Mouse (Mus musculus) heart, embryonic 12.5 days (tissue): ENCODE results near the gene B3gnt4. TPM values are rescaled to one million over a fixed set of nuclear protein-coding genes. Genes with fewer than 3 reads are reported as not detected.

Source experiments
- ATAC-seq: fragments of 200-750 bp; cut with Nextera tagmentation; 2 replicates; pipeline ENCODE4 v1.8.0; 2017; ENCODE audit warnings: moderate TSS enrichment, moderate library complexity; ENCODE audit not compliant: insufficient number of reproducible peaks, low FRiP score
- H3K27ac ChIP-seq: fragments of 300-500 bp; sonication (generic); 2 replicates; pipeline ENCODE4 v1.5.1; 2016; ENCODE audit warnings: mild to moderate bottlenecking, moderate library complexity; ENCODE audit not compliant: poor library complexity, severe bottlenecking
- H3K27me3 ChIP-seq: fragments of 300-500 bp; sonication (generic); replicated peaks from 2 replicates; pipeline ENCODE4 v1.6.1; 2016; ENCODE audit warnings: mild to moderate bottlenecking, moderate library complexity
- H3K36me3 ChIP-seq: fragments of 300-500 bp; sonication (generic); 2 replicates; pipeline ENCODE4 v1.6.1; 2016; ENCODE audit warnings: mild to moderate bottlenecking, moderate library complexity
- H3K4me1 ChIP-seq: fragments of 300-500 bp; sonication (generic); replicated peaks from 2 replicates; pipeline ENCODE4 v1.6.1; 2016; ENCODE audit warnings: mild to moderate bottlenecking
- H3K4me2 ChIP-seq: fragments of 300-500 bp; sonication (generic); 2 replicates; pipeline ENCODE4 v1.6.1; 2016; ENCODE audit warnings: mild to moderate bottlenecking, moderate library complexity
- H3K4me3 ChIP-seq: fragments of 300-500 bp; sonication (generic); 2 replicates; pipeline ENCODE4 v1.5.1; 2016; ENCODE audit warnings: mild to moderate bottlenecking
- H3K9ac ChIP-seq: fragments of 300-500 bp; sonication (generic); 2 replicates; pipeline ENCODE4 v1.6.1; 2016; ENCODE audit warnings: mild to moderate bottlenecking, moderate library complexity
- H3K9me3 ChIP-seq: fragments of 300-500 bp; sonication (generic); replicated peaks from 2 replicates; pipeline ENCODE4 v1.6.1; 2016; ENCODE audit warnings: mild to moderate bottlenecking, moderate library complexity
- WGBS: fragments of 180-500 bp; shearing (Covaris S2); methylation state at CpG from one replicate; pipeline ENCODE4 v1.1.7; 2016; 5-methylcytosine and 5-hydroxymethylcytosine counted together
- polyA plus RNA-seq: library from polyadenylated mRNA; unstranded; fragments of >200 nt; fragmentation: Nextera tagmentation; extraction: Ambion mirVana; gene quantifications from 2 replicates; pipeline ENCODE4 v1.2.1, GENCODE M21; 2016

B3gnt4 gene
- 0.18 and 0.27 TPM in 2 replicates for polyA plus RNA-seq

DNA sequence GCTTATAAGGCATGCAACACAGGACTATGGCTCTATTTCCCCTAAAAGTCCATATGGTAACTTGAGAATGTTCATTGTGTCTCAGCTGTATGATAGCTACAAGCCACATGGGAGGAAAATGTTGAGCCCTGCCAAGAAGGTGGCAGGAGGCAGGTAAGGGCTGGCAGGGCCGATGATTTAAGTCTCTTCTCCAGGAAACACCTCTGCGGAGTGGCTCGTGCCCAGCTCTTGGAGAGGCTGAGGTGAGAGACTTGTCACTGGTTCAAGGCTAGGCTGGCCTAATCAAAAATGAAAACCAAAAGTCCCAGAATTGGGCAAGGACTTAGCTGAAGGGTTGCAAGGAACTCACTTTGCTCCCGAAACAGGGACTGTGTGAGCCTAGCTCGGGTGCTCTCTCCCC is at the start of gene B3gnt4:
TSS of gene B3gnt4 (plus strand) at position 301 of the 400 bp plus-strand sequence.
- H3K36me3 ChIP-seq, result peaks cover 34% of the 10 kb centered on the region
- H3K9ac ChIP-seq, result no peak within 1 kb of the TSS
- H3K27me3 ChIP-seq, result peaks cover 51% of the 10 kb centered on the region
- ATAC-seq, result no peak
- 84% methylated on average over 5 of the region's 5 CpGs for WGBS
- H3K4me1 ChIP-seq, result peaks cover 13% of the 10 kb centered on the region; the same call in 1 of the 2 replicates
- H3K4me2 ChIP-seq, result no peak within 1 kb of the TSS
- no peak within 1 kb of the TSS for H3K27ac ChIP-seq
- no peaks in the 10 kb centered on the region for H3K9me3 ChIP-seq
- no peak within 1 kb of the TSS for H3K4me3 ChIP-seq

DNA sequence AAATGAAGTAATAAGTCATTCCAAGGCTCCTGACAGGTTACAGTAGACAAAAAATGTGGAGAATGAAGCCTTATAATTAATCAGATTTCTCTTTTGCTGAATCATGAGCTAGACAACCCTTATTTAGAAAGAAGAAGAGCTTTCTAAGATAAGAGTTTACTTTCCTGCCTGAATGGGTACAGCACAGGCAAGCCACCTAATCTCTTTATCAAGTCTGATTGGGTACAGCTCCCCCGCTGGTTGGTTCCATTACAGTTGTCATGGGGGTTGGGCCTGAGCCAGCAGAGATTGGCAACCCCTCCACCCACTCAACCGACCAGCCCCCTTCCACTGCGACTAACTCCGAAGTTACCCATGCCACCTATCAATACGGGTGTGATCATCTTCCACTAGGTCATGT is 48.8 kb upstream of the B3gnt4 start:
- Histone ChIP-seq H3K36me3 (peaks cover 18% of the 10 kb centered on the region; the same call in 1 of the 2 replicates), H3K9me3 (no peaks in the 10 kb centered on the region), H3K27ac (no peak overlapping the region), H3K9ac (no peak overlapping the region), H3K4me1 (no peaks in the 10 kb centered on the region), H3K27me3 (no peaks in the 10 kb centered on the region), H3K4me3 (no peak overlapping the region), H3K4me2 (no peak overlapping the region)
- 32% methylated on average over 5 of the region's 5 CpGs for WGBS
- no peak for ATAC-seq

GRCm38 (mm10) chr5:123464638-123465037 is 45.6 kb upstream of the B3gnt4 start:
- 81% methylated on average over 1 of the region's 1 CpGs for WGBS

DNA sequence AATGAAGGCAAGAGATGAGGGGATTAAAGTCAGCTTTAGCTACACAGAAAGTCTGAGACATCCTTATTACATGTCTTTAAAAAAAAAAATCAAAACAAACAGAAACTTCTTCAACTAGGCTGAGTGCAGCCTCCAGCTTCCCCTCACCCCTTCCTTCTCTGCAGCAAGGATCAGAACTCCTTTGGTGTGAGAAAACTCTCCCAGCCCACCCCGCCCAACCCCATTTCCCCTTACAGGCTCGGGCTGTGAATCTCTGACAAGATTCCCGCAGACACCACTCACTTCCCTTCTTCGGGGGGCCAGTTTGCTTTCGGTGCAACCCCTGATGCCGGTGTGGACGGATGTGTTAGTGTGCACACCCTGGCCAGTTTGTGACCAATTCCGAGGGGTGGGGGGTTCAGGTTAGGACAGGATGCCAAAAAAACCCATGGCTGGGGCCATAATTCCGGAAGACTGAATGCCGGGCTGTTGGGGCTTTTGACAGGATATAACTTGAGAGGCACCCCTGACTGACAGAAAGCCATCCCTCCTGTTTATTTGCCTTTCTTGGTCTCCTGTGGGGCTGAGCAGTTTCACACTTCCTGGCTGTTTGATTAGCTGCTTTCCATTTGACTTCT is 39.4 kb upstream of the B3gnt4 start:
- Histone ChIP-seq H3K9me3 (no peaks in the 10 kb centered on the region), H3K4me1 (peaks cover 16% of the 10 kb centered on the region), H3K36me3 (no peaks in the 10 kb centered on the region), H3K27me3 (no peaks in the 10 kb centered on the region), H3K27ac (no peak overlapping the region), H3K4me3 (peak overlapping the region; percentile 34), H3K4me2 (peak overlapping the region; percentile 64), H3K9ac (peak overlapping the region; percentile 58; the same call in 1 of the 2 replicates)
- ATAC-seq, result no peak; the same call in 1 of the 2 replicates
- 12% methylated on average over 10 of the region's 10 CpGs for WGBS

More at GRCm38 (mm10) chr5:123464638-123465037, 45.6 kb upstream of the B3gnt4 start:
- H3K4me2 ChIP-seq, result no peak overlapping the region
- H3K4me3 ChIP-seq, result no peak overlapping the region
- no peak overlapping the region for H3K27ac ChIP-seq
- H3K4me1 ChIP-seq, result no peaks in the 10 kb centered on the region
- no peaks in the 10 kb centered on the region for H3K27me3 ChIP-seq
- H3K9me3 ChIP-seq, result no peaks in the 10 kb centered on the region
- H3K9ac ChIP-seq, result no peak overlapping the region
- ATAC-seq, result no peak
- H3K36me3 ChIP-seq, result no peaks in the 10 kb centered on the region

GRCm38 (mm10) chr5:123473817-123474216 is 36.4 kb upstream of the B3gnt4 start:
- Histone ChIP-seq H3K9me3 (no peaks in the 10 kb centered on the region), H3K4me2 (no peak overlapping the region), H3K36me3 (no peaks in the 10 kb centered on the region), H3K27ac (no peak overlapping the region), H3K4me1 (peaks cover 16% of the 10 kb centered on the region), H3K9ac (no peak overlapping the region), H3K27me3 (no peaks in the 10 kb centered on the region), H3K4me3 (no peak overlapping the region)
- 76% methylated on average over 5 of the region's 5 CpGs for WGBS
- no peak for ATAC-seq

DNA sequence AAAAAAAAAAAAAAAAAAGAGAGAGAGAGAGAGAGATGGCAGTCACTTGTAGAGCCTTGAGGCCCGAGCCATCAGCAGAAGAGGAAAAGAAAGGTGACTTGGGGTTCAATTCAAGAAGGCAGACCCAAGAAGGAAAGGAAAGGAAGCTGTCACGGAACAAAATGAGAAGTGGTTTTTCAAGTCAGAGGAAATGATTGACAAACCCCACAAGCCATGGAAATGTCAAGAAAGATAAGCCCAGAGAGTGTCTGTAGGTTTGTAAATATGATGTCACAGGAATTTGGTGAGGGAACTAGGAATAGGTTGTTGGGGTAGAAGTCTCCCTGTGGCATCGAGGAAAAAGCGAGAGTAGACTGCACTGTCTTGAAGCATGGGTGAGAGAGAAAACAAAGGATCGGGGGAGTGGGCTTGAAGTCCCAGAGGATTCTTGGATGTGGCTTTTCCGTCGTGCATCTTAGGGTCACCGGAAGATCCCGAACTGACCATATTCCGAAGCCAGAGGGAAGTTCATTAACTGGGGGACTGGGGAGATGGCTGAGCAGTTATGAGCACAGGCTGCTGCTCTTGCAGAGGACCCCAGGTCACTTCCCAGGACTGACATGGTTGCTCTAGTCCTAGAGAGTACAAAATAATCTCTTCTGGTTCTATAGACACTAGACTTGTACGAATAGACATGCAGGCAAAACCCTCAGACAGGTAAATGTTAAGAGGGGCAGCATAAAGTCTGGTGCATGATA is 22.4 kb upstream of the B3gnt4 start:
- no peaks in the 10 kb centered on the region for H3K9me3 ChIP-seq
- no peak overlapping the region for H3K4me3 ChIP-seq
- no peak overlapping the region for H3K4me2 ChIP-seq
- 78% methylated on average over 11 of the region's 11 CpGs for WGBS
- H3K36me3 ChIP-seq, result no peaks in the 10 kb centered on the region
- H3K9ac ChIP-seq, result no peak overlapping the region
- ATAC-seq, result no peak
- H3K27me3 ChIP-seq, result peaks cover 6% of the 10 kb centered on the region; the same call in 1 of the 2 replicates
- H3K27ac ChIP-seq, result no peak overlapping the region
- peaks cover 11% of the 10 kb centered on the region for H3K4me1 ChIP-seq

DNA sequence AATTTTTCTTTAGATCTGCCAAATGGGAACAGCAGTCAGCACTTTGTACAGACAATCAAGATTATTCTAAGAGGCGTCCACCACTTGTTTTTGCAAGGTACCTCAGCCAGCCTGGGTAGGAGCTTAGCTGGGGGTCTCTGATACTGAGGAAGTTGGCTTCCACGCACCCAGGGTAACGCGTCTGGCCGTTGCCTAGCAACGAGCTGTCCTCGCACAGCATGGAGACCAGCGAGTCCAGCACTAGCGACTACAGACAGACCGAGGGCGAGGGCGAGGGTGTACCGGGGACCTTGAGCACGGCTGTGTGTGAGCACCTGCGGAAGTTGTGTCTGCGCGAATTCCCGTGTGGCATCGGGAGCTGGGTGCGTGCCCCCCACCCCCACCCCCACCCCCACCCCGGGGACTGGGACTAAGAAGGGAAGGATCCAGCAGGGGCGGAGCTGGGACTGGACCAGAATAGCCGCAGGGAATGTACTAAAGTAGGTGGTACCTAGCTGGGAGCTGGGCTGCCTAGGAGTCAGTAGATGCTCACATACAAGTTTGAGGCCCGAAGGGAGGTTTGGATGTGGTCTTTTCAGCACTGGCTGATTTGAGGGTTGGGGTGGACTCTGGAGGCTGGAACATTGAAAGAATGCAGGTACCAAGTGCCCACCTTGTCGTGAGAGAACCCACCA is 21.0 kb upstream of the B3gnt4 start, which contains the start of the genes Lrrc43 and Il31:
TSS of gene Lrrc43 (plus strand) at position 194 of the 674 bp plus-strand sequence.
TSS of gene Il31 (minus strand) at position 378 of the 674 bp plus-strand sequence.
- H3K36me3 ChIP-seq, result no peaks in the 10 kb centered on the region
- no peak within 1 kb of the TSS for H3K27ac ChIP-seq
- peaks cover 11% of the 10 kb centered on the region for H3K4me1 ChIP-seq
- H3K9me3 ChIP-seq, result no peaks in the 10 kb centered on the region
- WGBS, result 8% methylated on average over 25 of the region's 25 CpGs
- H3K4me3 ChIP-seq, result peak within 1 kb of the TSS; percentile 40
- H3K27me3 ChIP-seq, result peaks cover 6% of the 10 kb centered on the region; the same call in 1 of the 2 replicates
- 0 out of 2 replicates have a peak within 1 kb of the TSS, but pooled peaks have one; percentile 24 for H3K9ac ChIP-seq
- peak; percentile 48; the same call in 1 of the 2 replicates for ATAC-seq
- peak within 1 kb of the TSS; percentile 72 for H3K4me2 ChIP-seq

- ATAC-seq, result no peak
- no peak overlapping the region for H3K4me2 ChIP-seq
- H3K27me3 ChIP-seq, result peaks cover 6% of the 10 kb centered on the region; the same call in 1 of the 2 replicates
- peaks cover 11% of the 10 kb centered on the region for H3K4me1 ChIP-seq
- H3K4me3 ChIP-seq, result no peak overlapping the region
- H3K9me3 ChIP-seq, result no peaks in the 10 kb centered on the region
- WGBS, result 57% methylated on average over 9 of the region's 9 CpGs
- no peak overlapping the region for H3K9ac ChIP-seq
- H3K27ac ChIP-seq, result no peak overlapping the region
- no peaks in the 10 kb centered on the region for H3K36me3 ChIP-seq
These were observed 20.3 kb upstream of the B3gnt4 start for GRCm38 (mm10) chr5:123489935-123490334.

- H3K9me3 ChIP-seq, result no peaks in the 10 kb centered on the region
- no peaks in the 10 kb centered on the region for H3K36me3 ChIP-seq
- peaks cover 21% of the 10 kb centered on the region for H3K4me1 ChIP-seq
- WGBS, result 39% methylated on average over 4 of the region's 4 CpGs
- H3K27ac ChIP-seq, result no peak overlapping the region
- no peak overlapping the region for H3K4me3 ChIP-seq
- H3K9ac ChIP-seq, result no peak overlapping the region
- H3K4me2 ChIP-seq, result no peak overlapping the region
- H3K27me3 ChIP-seq, result peaks cover 21% of the 10 kb centered on the region; the same call in 1 of the 2 replicates
- ATAC-seq, result no peak
These were observed 10.5 kb upstream of the B3gnt4 start for GRCm38 (mm10) chr5:123499717-123500116.

GRCm38 (mm10) chr5:123501973-123502372 is 8.3 kb upstream of the B3gnt4 start:
- ATAC-seq, result no peak
- Histone ChIP-seq H3K9me3 (no peaks in the 10 kb centered on the region), H3K4me3 (no peak overlapping the region), H3K27ac (no peak overlapping the region), H3K4me1 (peaks cover 16% of the 10 kb centered on the region), H3K36me3 (no peaks in the 10 kb centered on the region), H3K4me2 (no peak overlapping the region), H3K27me3 (peaks cover 36% of the 10 kb centered on the region), H3K9ac (no peak overlapping the region)
- WGBS, result 45% methylated on average over 4 of the region's 4 CpGs
